Mouse (Mus musculus) embryonic stem cell, embryonic (primary cell): Measurements from ENCODE around the gene Gm20696.

Experiments
- CTCF ChIA-PET, 4 experiments: fragments of 300-600 bp in 2 of 4; fragments of 350-600 bp in 2 of 4; sonication (Branson Sonifier 250); formaldehyde crosslinking; loops; one replicate each; lab custom pipeline; 2022; ENCODE audit warnings: inconsistent platforms in 2 of 4; lab: Charles Lee
- POLR2A ChIA-PET, 4 experiments: fragments of 300-600 bp in 2 of 4; fragments of 350-600 bp in 2 of 4; sonication (Branson Sonifier 250); formaldehyde crosslinking; loops; one replicate each; lab custom pipeline; 2022; ENCODE audit warnings: antibody characterized with exemption in 4 of 4, inconsistent platforms in 1 of 4; lab: Charles Lee

The Gm20696 gene

GRCm38 (mm10) chr6:99330169-99330568 lies 336.4 kb downstream of the Gm20696 start:
- ChIA-PET CTCF (no interaction called here), POLR2A (no interaction called here)

- CTCF ChIA-PET, result no interaction called here
- POLR2A ChIA-PET, result no interaction called here
These were observed 338.0 kb downstream of the Gm20696 start for GRCm38 (mm10) chr6:99328634-99329033.

- CTCF ChIA-PET, result no interaction called here
- POLR2A ChIA-PET, result no interaction called here
These were observed 338.5 kb downstream of the Gm20696 start for GRCm38 (mm10) chr6:99328146-99328545.

GRCm38 (mm10) chr6:99327721-99328120 lies 338.9 kb downstream of the Gm20696 start:
- ChIA-PET POLR2A (no interaction called here), CTCF (interaction anchor here in 1 of 4 experiments (0.6 kb wide), 1 partner anchor 26 kb away, joined by 3 read pairs; no protein-coding TSS in a partner anchor)

GRCm38 (mm10) chr6:99325881-99326280 lies 340.7 kb downstream of the Gm20696 start:
- CTCF ChIA-PET, result no interaction called here
- POLR2A ChIA-PET, result no interaction called here

GRCm38 (mm10) chr6:99325461-99325860 lies 341.1 kb downstream of the Gm20696 start:
- CTCF ChIA-PET, result no interaction called here
- POLR2A ChIA-PET, result no interaction called here

- ChIA-PET POLR2A (interaction anchor here in 2 of 4 experiments (0.6 kb wide), 2 partner anchors 820 to 1649 kb away, joined by 3 to 8 read pairs; no protein-coding TSS in a partner anchor), CTCF (interaction anchor here in 1 of 4 experiments (0.6 kb wide), 1 partner anchor 800 kb away, joined by 4 read pairs; no protein-coding TSS in a partner anchor)
These were observed 344.3 kb downstream of the Gm20696 start for GRCm38 (mm10) chr6:99322132-99322904.

GRCm38 (mm10) chr6:99320444-99320843 lies 346.2 kb downstream of the Gm20696 start:
- ChIA-PET CTCF (interaction anchor here in 1 of 4 experiments (0.6 kb wide), 1 partner anchor 410 kb away, joined by 3 read pairs; no protein-coding TSS in a partner anchor), POLR2A (interaction anchor here in 2 of 4 experiments (0.6 kb wide), 2 partner anchors 9 to 45 kb away, joined by 3 read pairs; no protein-coding TSS in a partner anchor)

GRCm38 (mm10) chr6:99319415-99320405 lies 346.9 kb downstream of the Gm20696 start:
- CTCF ChIA-PET, result interaction anchor here in 1 of 4 experiments (0.7 kb wide), 1 partner anchor 76 kb away, joined by 4 read pairs; no protein-coding TSS in a partner anchor
- POLR2A ChIA-PET, result no interaction called here

GRCm38 (mm10) chr6:99314746-99315145 lies 351.9 kb downstream of the Gm20696 start:
- CTCF ChIA-PET, result no interaction called here
- POLR2A ChIA-PET, result no interaction called here

- ChIA-PET POLR2A (interaction anchor here in 1 of 4 experiments (0.6 to 1.2 kb wide), 2 partner anchors 10 to 213 kb away, joined by 3 to 9 read pairs; no protein-coding TSS in a partner anchor), CTCF (no interaction called here)
These were observed 356.1 kb downstream of the Gm20696 start for GRCm38 (mm10) chr6:99310529-99310928.

GRCm38 (mm10) chr6:99310171-99310500 lies 356.5 kb downstream of the Gm20696 start:
- ChIA-PET POLR2A (interaction anchor here in 1 of 4 experiments (0.6 kb wide), 1 partner anchor 214 kb away, joined by 9 read pairs; no protein-coding TSS in a partner anchor), CTCF (no interaction called here)

GRCm38 (mm10) chr6:99309466-99310170 lies 357.0 kb downstream of the Gm20696 start:
- ChIA-PET CTCF (no interaction called here), POLR2A (interaction anchor here in 1 of 4 experiments (0.7 kb wide), 1 partner anchor 214 kb away, joined by 3 read pairs; no protein-coding TSS in a partner anchor)

GRCm38 (mm10) chr6:99305751-99306150 lies 360.8 kb downstream of the Gm20696 start:
- POLR2A ChIA-PET, result no interaction called here

GRCm38 (mm10) chr6:99305236-99305635 lies 361.4 kb downstream of the Gm20696 start:
- ChIA-PET CTCF (no interaction called here), POLR2A (interaction anchor here in 1 of 4 experiments (0.6 kb wide), 1 partner anchor 82 kb away, joined by 3 read pairs; no protein-coding TSS in a partner anchor)

More at GRCm38 (mm10) chr6:99305751-99306150, 360.8 kb downstream of the Gm20696 start:
- CTCF ChIA-PET, result no interaction called here

GRCm38 (mm10) chr6:99302662-99303435 lies 363.7 kb downstream of the Gm20696 start:
- POLR2A ChIA-PET, result interaction anchor here in 1 of 4 experiments (0.8 kb wide), 1 partner anchor 1210 kb away, joined by 3 read pairs; no protein-coding TSS in a partner anchor

GRCm38 (mm10) chr6:99301923-99302322 lies 364.7 kb downstream of the Gm20696 start:
- ChIA-PET CTCF (interaction anchor here in 1 of 4 experiments (0.7 kb wide), 1 partner anchor 25 kb away, joined by 3 read pairs; no protein-coding TSS in a partner anchor), POLR2A (no interaction called here)

More at GRCm38 (mm10) chr6:99302662-99303435, 363.7 kb downstream of the Gm20696 start:
- CTCF ChIA-PET, result no interaction called here

- ChIA-PET POLR2A (no interaction called here), CTCF (no interaction called here)
These were observed 366.4 kb downstream of the Gm20696 start for GRCm38 (mm10) chr6:99300235-99300634.
